ENCODE assay signal across 12 mouse cellular contexts in genomic region chr11:65448436-65448835, GRCm38 (mm10).
"Had no signal": no experiment of that assay in that cellular context is flagged by ENCODE, and none has a peak within 500 bp of the region (broad histone marks: within the 10 kb centered on the region; RNA-seq: fewer than 3 reads in every experiment).

No protein-coding gene starts in this region.

- DNase-seq: kidney, postnatal 10 days; left cerebral cortex, postnatal 4 days; lung, adult 18-20 months; lung, postnatal 36 days; midbrain, embryonic 14.5 days; right cerebral cortex, postnatal 4 days; spleen, adult 18-20 months; thymus, adult 18-20 months; thymus, postnatal 25 days had no signal

- H3K27me3 ChIP-seq: limb, embryonic 13.5 days; neural tube, embryonic 12.5 days had no signal

- H3K36me3 ChIP-seq: limb, embryonic 13.5 days; midbrain, embryonic 10.5 days; neural tube, embryonic 12.5 days had no signal

- H3K4me3 ChIP-seq: limb, embryonic 13.5 days; midbrain, embryonic 10.5 days; neural tube, embryonic 12.5 days had no signal
